Mouse (Mus musculus) liver, adult 2 months (tissue): ENCODE measurements at regions not wholly inside any gene's neighbourhood (a gene's known extent, or its start where the extent isn't known, plus 50 kb on each side); places are given as distances from the start of the nearest gene placed in this dataset.

Experiments used
- CTCF ChIP-seq: fragments of 200-500 bp; IDR thresholded peaks from 2 replicates; pipeline ENCODE4 v1.5.1; 2011; ENCODE audit warnings: low read depth, low read length, control low read depth
- POLR2A ChIP-seq: fragments of 200-500 bp; IDR thresholded peaks from 2 replicates; pipeline ENCODE4 v1.6.1; 2011; ENCODE audit warnings: low read length, control low read depth; ENCODE audit not compliant: insufficient read depth; ENCODE audit errors: extremely low read depth

DNA sequence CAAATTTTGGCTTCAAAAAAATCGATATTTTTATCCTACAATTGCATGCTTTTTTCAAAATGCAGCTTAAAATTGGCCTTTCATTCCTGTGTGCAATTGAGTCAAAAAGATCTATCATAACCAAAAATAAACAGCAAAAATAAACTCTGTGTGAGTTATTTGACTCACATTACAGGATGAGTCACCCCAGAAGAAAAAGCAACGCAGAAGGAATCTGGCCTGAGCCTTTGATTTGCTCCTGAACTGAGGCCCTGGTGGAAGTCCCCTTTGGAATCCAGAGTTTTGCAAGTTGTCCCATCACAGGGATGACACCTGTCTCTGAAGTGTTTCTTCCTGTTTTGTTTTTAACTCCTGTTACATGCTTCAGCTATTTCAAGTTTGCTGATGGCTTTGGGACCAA, 429.2 kb upstream of the Clnk start:
- TF ChIP-seq CTCF (no peak), POLR2A (no peak)
